Mouse (Mus musculus) cerebellum, adult 2 months (tissue): Measurements from ENCODE around the gene Enc1.

Experiments used
- CTCF ChIP-seq: fragments of 200-500 bp; IDR thresholded peaks from 2 replicates; pipeline ENCODE4 v1.5.1; 2011; ENCODE audit warnings: low read depth, mild to moderate bottlenecking, control low read depth, low read length, moderate library complexity, borderline replicate concordance; ENCODE audit not compliant: insufficient read depth
- POLR2A ChIP-seq: fragments of 200-500 bp; IDR thresholded peaks from 2 replicates; pipeline ENCODE4 v1.6.1; 2011; ENCODE audit warnings: low read length, control low read depth, borderline replicate concordance; ENCODE audit not compliant: insufficient read depth

DNA sequence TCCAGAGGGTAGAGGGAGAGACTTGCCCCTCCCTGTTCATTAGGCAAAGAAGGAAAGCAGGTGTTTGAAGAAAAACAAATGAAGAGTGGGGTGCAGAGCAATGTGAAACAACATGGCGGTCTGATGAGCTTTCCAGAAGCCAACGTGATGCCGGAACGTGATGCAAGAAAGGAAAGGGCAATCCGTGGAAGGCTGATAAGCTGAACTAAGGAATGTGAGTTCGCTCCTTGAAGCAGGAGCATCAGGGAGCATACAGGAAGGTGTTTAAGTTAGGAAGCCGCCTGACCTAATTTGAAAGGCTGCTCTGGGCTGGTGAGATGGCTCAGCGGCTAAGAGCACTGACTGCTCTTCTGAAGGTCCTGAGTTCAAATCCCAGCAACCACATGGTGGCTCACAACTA lies 55.4 kb downstream of the Enc1 start:
- TF ChIP-seq POLR2A (no peak), CTCF (no peak)
